Mouse (Mus musculus) megakaryocyte, embryonic 14.5 days (primary cell): ENCODE measurements around the gene Spata31d1d. TPM values are rescaled to one million over a fixed set of nuclear protein-coding genes. Genes with fewer than 3 reads are reported as not detected.
"Not testable (repeated sequence)": the region's sequence is repeated elsewhere in the genome, so short reads cannot be mapped to it uniquely, and the experiment has no call there.

Experiments used
- H3K27me3 ChIP-seq: replicated peaks from 2 replicates; pipeline ENCODE3; 2012; ENCODE audit warnings: inconsistent platforms
- H3K36me3 ChIP-seq: replicated peaks from 2 replicates; pipeline ENCODE3; 2012; ENCODE audit warnings: low read length, inconsistent platforms, mixed read lengths
- H3K4me1 ChIP-seq: 2 replicates; pipeline ENCODE4 v1.6.1; 2012; ENCODE audit warnings: inconsistent platforms
- H3K4me3 ChIP-seq: replicated peaks from 2 replicates; pipeline ENCODE3; 2012; ENCODE audit warnings: moderate library complexity, mild to moderate bottlenecking, inconsistent platforms
- H3K9me3 ChIP-seq: 2 replicates; pipeline ENCODE4 v1.6.1; 2012; ENCODE audit warnings: inconsistent platforms
- FLI1 ChIP-seq: IDR thresholded peaks from 2 replicates; pipeline ENCODE4 v1.6.1; 2012; ENCODE audit warnings: low read length, inconsistent platforms, mixed read lengths
- GATA1 ChIP-seq: IDR thresholded peaks from 3 replicates; pipeline ENCODE4 v1.6.1; 2012; ENCODE audit warnings: mixed read lengths, low read length, inconsistent platforms, borderline replicate concordance
- polyA plus RNA-seq: library from polyadenylated mRNA; stranded (reverse); fragments of >175 nt; gene quantifications from 2 replicates; pipeline ENCODE4 v1.2.3, GENCODE M21; 2012; ENCODE audit warnings: low replicate concordance; ENCODE audit not compliant: insufficient read depth

Spata31d1d gene
- polyA plus RNA-seq = 0.04 TPM in 1 of 2 replicates, not detected in the other

- Histone ChIP-seq H3K36me3 (no peaks in the 10 kb centered on the region), H3K27me3 (peaks cover 41% of the 10 kb centered on the region), H3K4me1 (peaks cover 72% of the 10 kb centered on the region), H3K9me3 (no peaks in the 10 kb centered on the region), H3K4me3 (no peak within 1 kb of the TSS)
- no peak for TF ChIP-seq FLI1
Measured at GRCm38 (mm10) chr13:59731652-59732051, at the start of gene Spata31d1d. Gene Spata31d1d, minus strand, starts transcription at chr13:59731752.

GRCm38 (mm10) chr13:59779744-59780264, 48.3 kb upstream of the Spata31d1d start:
- not testable (repeated sequence) for H3K27me3 ChIP-seq, H3K4me3 ChIP-seq, H3K9me3 ChIP-seq
- Histone ChIP-seq H3K36me3 (peaks cover 99% of the 10 kb centered on the region), H3K4me1 (peaks cover 30% of the 10 kb centered on the region)

DNA sequence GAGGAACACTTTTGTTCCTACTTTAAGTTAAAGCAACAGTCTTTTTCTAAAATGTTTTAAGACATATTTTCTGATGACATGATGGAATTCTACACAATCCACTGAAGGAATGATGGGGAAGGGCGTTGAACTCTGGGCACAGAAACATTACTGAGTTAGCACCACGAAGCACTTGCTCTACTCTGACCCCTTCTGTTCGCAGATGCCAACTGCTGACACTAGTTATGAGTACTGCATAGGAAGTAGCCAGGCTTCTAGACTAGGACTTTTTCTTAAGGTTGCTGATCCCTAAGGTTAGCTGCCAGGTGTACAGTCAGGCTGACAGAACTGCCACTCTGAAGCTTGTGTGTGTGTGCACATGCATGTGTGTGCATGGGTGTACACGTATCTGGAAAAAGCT, 47.7 kb upstream of the Spata31d1d start:
- no peak overlapping the region for H3K4me3 ChIP-seq
- peaks cover 32% of the 10 kb centered on the region for H3K4me1 ChIP-seq
- no peaks in the 10 kb centered on the region for H3K27me3 ChIP-seq
- no peaks in the 10 kb centered on the region for H3K9me3 ChIP-seq
- H3K36me3 ChIP-seq = peaks cover 98% of the 10 kb centered on the region
- no peak for TF ChIP-seq GATA1
- TF ChIP-seq FLI1 = no peak

- Histone ChIP-seq H3K9me3 (no peaks in the 10 kb centered on the region), H3K27me3 (no peaks in the 10 kb centered on the region), H3K36me3 (peaks cover 86% of the 10 kb centered on the region), H3K4me3 (no peak overlapping the region), H3K4me1 (peaks cover 66% of the 10 kb centered on the region)
- TF ChIP-seq FLI1 (no peak), GATA1 (no peak)
Measured at GRCm38 (mm10) chr13:59775168-59775567, 43.6 kb upstream of the Spata31d1d start.

DNA sequence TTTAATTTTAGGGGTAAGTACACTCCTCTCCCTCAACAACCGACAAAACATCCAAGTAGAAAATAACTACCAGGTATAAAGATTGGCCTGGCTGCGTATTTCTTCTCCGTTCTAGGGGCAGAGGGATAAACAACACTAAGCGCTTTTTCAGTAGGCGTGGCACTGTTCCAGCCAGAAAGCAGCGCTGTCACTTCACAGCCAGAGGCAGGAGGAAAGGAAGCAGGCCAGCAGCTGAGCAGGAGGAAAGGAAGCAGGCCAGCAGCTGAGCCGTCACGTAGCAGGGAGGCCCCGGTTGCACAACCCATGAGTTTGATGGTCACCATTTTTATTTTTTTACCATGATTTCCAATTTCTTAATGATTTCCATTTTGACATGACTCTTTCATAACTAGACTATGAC, 39.7 kb upstream of the Spata31d1d start:
- TF ChIP-seq GATA1 (no peak), FLI1 (0 out of 2 replicates have a peak, but pooled peaks have one; percentile 21)
- H3K4me3 ChIP-seq = peak overlapping the region; percentile 94
- H3K27me3 ChIP-seq = no peaks in the 10 kb centered on the region
- H3K9me3 ChIP-seq = no peaks in the 10 kb centered on the region
- H3K4me1 ChIP-seq = peaks cover 69% of the 10 kb centered on the region
- peaks cover 64% of the 10 kb centered on the region for H3K36me3 ChIP-seq

- Histone ChIP-seq H3K36me3 (peaks cover 64% of the 10 kb centered on the region), H3K4me1 (peaks cover 73% of the 10 kb centered on the region), H3K9me3 (no peaks in the 10 kb centered on the region), H3K27me3 (no peaks in the 10 kb centered on the region), H3K4me3 (peak overlapping the region; percentile 94)
- TF ChIP-seq FLI1 = no peak
Measured at GRCm38 (mm10) chr13:59770847-59771246, 39.3 kb upstream of the Spata31d1d start.

GRCm38 (mm10) chr13:59770164-59770562, 38.6 kb upstream of the Spata31d1d start:
- peak; percentile 46; the same call in 1 of the 3 replicates for TF ChIP-seq GATA1
- TF ChIP-seq FLI1 = no peak
- Histone ChIP-seq H3K4me1 (peaks cover 76% of the 10 kb centered on the region), H3K36me3 (peaks cover 62% of the 10 kb centered on the region), H3K9me3 (no peaks in the 10 kb centered on the region), H3K4me3 (peak overlapping the region; percentile 94), H3K27me3 (no peaks in the 10 kb centered on the region)

DNA sequence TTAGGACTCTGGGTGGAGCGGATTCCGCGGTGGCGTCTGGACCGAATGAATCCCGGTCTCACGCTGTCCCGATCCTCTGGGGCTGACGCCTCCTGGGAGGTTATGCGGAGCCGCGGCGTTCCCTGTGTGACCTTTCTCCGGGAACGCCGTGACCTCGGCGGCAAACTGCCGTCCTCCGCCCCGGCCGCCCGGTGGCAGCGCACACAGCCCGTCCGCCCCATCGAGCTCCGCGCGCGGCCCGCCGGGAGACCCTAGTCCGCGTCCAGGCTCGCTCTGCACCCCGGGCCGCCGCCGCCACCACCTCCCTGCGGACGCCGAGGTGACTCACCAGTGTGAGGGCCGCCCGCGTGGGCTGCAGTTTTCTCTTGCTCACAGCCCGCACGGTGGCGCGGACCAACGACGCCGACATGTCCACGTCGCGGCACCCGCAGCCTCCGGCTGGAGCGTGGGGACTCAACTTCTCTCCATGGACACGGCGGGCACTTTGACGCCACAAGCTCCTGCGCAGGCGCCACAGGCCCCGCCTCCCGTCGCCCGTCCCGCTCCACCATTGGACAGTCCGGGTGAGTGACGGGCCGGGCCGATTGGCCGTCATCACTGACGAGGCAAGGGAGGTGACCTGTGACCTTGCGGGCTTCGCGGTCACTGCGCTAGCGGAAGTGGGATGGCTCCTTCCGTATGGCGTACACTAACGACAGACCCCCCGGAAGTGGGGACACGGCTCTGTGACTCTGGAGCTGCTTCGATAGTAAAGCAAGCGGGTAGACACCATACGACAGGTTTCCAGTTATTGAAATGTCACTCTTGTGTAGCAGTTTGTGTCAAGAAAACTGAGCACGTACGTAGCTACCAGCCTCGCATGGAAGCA, 38.0 kb upstream of the Spata31d1d start, which contains the start of gene Isca1:
Gene Isca1 (minus strand): TSS at position 515 of the 868 bp plus-strand sequence.
- TF ChIP-seq FLI1 (peak; percentile 95), GATA1 (no peak)
- Histone ChIP-seq H3K27me3 (no peaks in the 10 kb centered on the region), H3K4me3 (peak within 1 kb of the TSS; percentile 94), H3K4me1 (peaks cover 71% of the 10 kb centered on the region), H3K9me3 (no peaks in the 10 kb centered on the region), H3K36me3 (peaks cover 57% of the 10 kb centered on the region)

DNA sequence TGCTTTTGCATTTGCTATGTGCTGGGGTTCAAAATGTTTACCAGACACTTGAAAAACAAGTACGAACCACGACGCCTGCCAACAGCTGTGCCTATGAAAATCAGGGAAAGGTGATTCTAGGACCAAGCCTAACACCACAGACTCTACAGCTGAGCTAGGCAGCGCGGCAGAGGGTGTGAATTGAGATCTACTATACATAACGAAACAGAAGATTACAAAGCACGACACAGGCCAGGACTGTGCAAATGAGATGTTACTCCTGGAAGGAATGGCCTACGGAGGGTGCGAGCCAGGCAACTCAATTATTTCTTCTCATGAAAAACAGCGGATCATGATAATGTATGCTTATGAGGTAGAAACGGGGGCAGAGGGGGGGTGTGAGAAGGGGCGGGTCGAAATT, 37.0 kb upstream of the Spata31d1d start:
- Histone ChIP-seq H3K4me1 (peaks cover 75% of the 10 kb centered on the region), H3K27me3 (no peaks in the 10 kb centered on the region), H3K36me3 (peaks cover 56% of the 10 kb centered on the region), H3K4me3 (peak overlapping the region; percentile 94), H3K9me3 (no peaks in the 10 kb centered on the region)
- TF ChIP-seq GATA1 (no peak), FLI1 (no peak)

- H3K36me3 ChIP-seq = peaks cover 56% of the 10 kb centered on the region
- no peaks in the 10 kb centered on the region for H3K9me3 ChIP-seq
- no peak for TF ChIP-seq GATA1
- TF ChIP-seq FLI1 = no peak
- no peaks in the 10 kb centered on the region for H3K27me3 ChIP-seq
- H3K4me1 ChIP-seq = peaks cover 75% of the 10 kb centered on the region
- H3K4me3 ChIP-seq = peak overlapping the region; percentile 94
Measured at GRCm38 (mm10) chr13:59766786-59767515, 35.4 kb upstream of the Spata31d1d start.
